Mouse (Mus musculus) right cerebral cortex, postnatal 36 days (tissue): ENCODE data around the gene Sec22c.

ENCODE experiments used
- DNase-seq, 2 experiments: peaks; one replicate each; pipeline ENCODE4 v3.0.0; 2022; ENCODE audit warnings: low spot score in 2 of 2, mixed read lengths in 1 of 2

Sec22c gene

GRCm38 (mm10) chr9:121653668-121654067 is 51.6 kb downstream of the Sec22c start:
- DNase-seq, result no peak

- no peak for DNase-seq
These were observed 58.3 kb downstream of the Sec22c start for GRCm38 (mm10) chr9:121647026-121647425.

- DNase-seq, result no peak
These were observed 60.4 kb downstream of the Sec22c start for GRCm38 (mm10) chr9:121644855-121645254.

- DNase-seq, result peak; percentile 84 to 85
These were observed 62.7 kb downstream of the Sec22c start, which contains the start of gene Vipr1 for GRCm38 (mm10) chr9:121642401-121643181. Vipr1 (plus strand) TSS chr9:121642716.

- peak; percentile 72 for DNase-seq
These were observed 63.3 kb downstream of the Sec22c start, which contains the start of gene Lyzl4 for GRCm38 (mm10) chr9:121642001-121642400. Lyzl4 (minus strand) TSS chr9:121642096.

- DNase-seq, result peak in 1 of 2 experiments; percentile 39
These were observed 63.9 kb downstream of the Sec22c start for GRCm38 (mm10) chr9:121641235-121641915.

GRCm38 (mm10) chr9:121639790-121640189 is 65.5 kb downstream of the Sec22c start:
- peak; percentile 82 to 85 for DNase-seq

GRCm38 (mm10) chr9:121635835-121636576 is 69.3 kb downstream of the Sec22c start:
- DNase-seq, result no peak

- DNase-seq, result no peak
These were observed 72.0 kb downstream of the Sec22c start for GRCm38 (mm10) chr9:121633306-121633705.

- DNase-seq, result no peak
These were observed 72.4 kb downstream of the Sec22c start for GRCm38 (mm10) chr9:121632891-121633290.

- no peak for DNase-seq
These were observed 73.3 kb downstream of the Sec22c start for GRCm38 (mm10) chr9:121631946-121632345.

GRCm38 (mm10) chr9:121630627-121631026 is 74.7 kb downstream of the Sec22c start:
- no peak for DNase-seq
